Mouse (Mus musculus): ENCODE measurements around the gene Ak7. TPM values are rescaled to one million over a fixed set of nuclear protein-coding genes. Genes with fewer than 3 reads are reported as not detected.

Gene Ak7
- polyA plus RNA-seq, 1 experiment from 2014 or later = 0.19 TPM

GRCm38 (mm10) chr12:105735226-105735888 is 29.6 kb downstream of the Ak7 start:
- WGBS (ENCODE audit: insufficient replicate concordance) = 81% methylated on average over 7 of the region's 7 CpGs
- Histone ChIP-seq H3K4me1 (ENCODE audit: control insufficient read depth, insufficient read depth, low read length) (peaks cover 4% of the 10 kb centered on the region; the same call in 1 of the 2 replicates), H3K36me3 (ENCODE audit: control insufficient read depth, insufficient read depth, low read length) (no peaks in the 10 kb centered on the region), H3K4me3 (ENCODE audit: low read depth, low read length) (no peak overlapping the region), H3K4me2 (no peak overlapping the region), H3K9me3 (replicated peaks; ENCODE audit: control insufficient read depth, low read length) (no peaks in the 10 kb centered on the region), H3K27me3 (ENCODE audit: control insufficient read depth, insufficient read depth, low read length) (no peaks in the 10 kb centered on the region), H3K27ac (ENCODE audit: low read depth, low read length) (no peak overlapping the region), H3K9ac (ENCODE audit: low read depth, low read length) (no peak overlapping the region)
- no peak for ATAC-seq (replicated peaks; ENCODE audit: insufficient number of reproducible peaks, low FRiP score, low TSS enrichment)

- ATAC-seq (replicated peaks; ENCODE audit: insufficient number of reproducible peaks, low FRiP score, low TSS enrichment) = no peak
- 86% methylated on average over 6 of the region's 6 CpGs for WGBS (ENCODE audit: insufficient replicate concordance)
- Histone ChIP-seq H3K9ac (ENCODE audit: low read depth, low read length) (no peak overlapping the region), H3K4me2 (no peak overlapping the region), H3K4me1 (ENCODE audit: control insufficient read depth, insufficient read depth, low read length) (peaks cover 4% of the 10 kb centered on the region; the same call in 1 of the 2 replicates), H3K4me3 (ENCODE audit: low read depth, low read length) (no peak overlapping the region), H3K36me3 (ENCODE audit: control insufficient read depth, insufficient read depth, low read length) (no peaks in the 10 kb centered on the region), H3K27ac (ENCODE audit: low read depth, low read length) (no peak overlapping the region), H3K27me3 (ENCODE audit: control insufficient read depth, insufficient read depth, low read length) (no peaks in the 10 kb centered on the region), H3K9me3 (replicated peaks; ENCODE audit: control insufficient read depth, low read length) (no peaks in the 10 kb centered on the region)
Observed at GRCm38 (mm10) chr12:105735889-105736251, 30.1 kb downstream of the Ak7 start.

GRCm38 (mm10) chr12:105738316-105739096 is 32.7 kb downstream of the Ak7 start:
- no peaks in the 10 kb centered on the region for H3K36me3 ChIP-seq (ENCODE audit: control insufficient read depth, insufficient read depth, low read length)
- ATAC-seq (replicated peaks; ENCODE audit: insufficient number of reproducible peaks, low FRiP score, low TSS enrichment) = no peak
- no peaks in the 10 kb centered on the region for H3K9me3 ChIP-seq (replicated peaks; ENCODE audit: control insufficient read depth, low read length)
- no peak overlapping the region for H3K4me2 ChIP-seq
- H3K4me1 ChIP-seq (ENCODE audit: control insufficient read depth, insufficient read depth, low read length) = peaks cover 8% of the 10 kb centered on the region; the same call in 1 of the 2 replicates
- no peak overlapping the region for H3K9ac ChIP-seq (ENCODE audit: low read depth, low read length)
- WGBS (ENCODE audit: insufficient replicate concordance) = 60% methylated on average over 15 of the region's 15 CpGs
- no peaks in the 10 kb centered on the region for H3K27me3 ChIP-seq (ENCODE audit: control insufficient read depth, insufficient read depth, low read length)
- no peak overlapping the region for H3K4me3 ChIP-seq (ENCODE audit: low read depth, low read length)
- no peak overlapping the region for H3K27ac ChIP-seq (ENCODE audit: low read depth, low read length)

- no peaks in the 10 kb centered on the region for H3K36me3 ChIP-seq (ENCODE audit: control insufficient read depth, insufficient read depth, low read length)
- no peaks in the 10 kb centered on the region for H3K27me3 ChIP-seq (ENCODE audit: control insufficient read depth, insufficient read depth, low read length)
- no peak for ATAC-seq (replicated peaks; ENCODE audit: insufficient number of reproducible peaks, low FRiP score, low TSS enrichment)
- 91% methylated on average over 8 of the region's 8 CpGs for WGBS (ENCODE audit: insufficient replicate concordance)
- no peak overlapping the region for H3K4me2 ChIP-seq
- H3K27ac ChIP-seq (ENCODE audit: low read depth, low read length) = no peak overlapping the region
- H3K9me3 ChIP-seq (replicated peaks; ENCODE audit: control insufficient read depth, low read length) = no peaks in the 10 kb centered on the region
- no peak overlapping the region for H3K9ac ChIP-seq (ENCODE audit: low read depth, low read length)
- H3K4me3 ChIP-seq (ENCODE audit: low read depth, low read length) = no peak overlapping the region
- peaks cover 8% of the 10 kb centered on the region; the same call in 1 of the 2 replicates for H3K4me1 ChIP-seq (ENCODE audit: control insufficient read depth, insufficient read depth, low read length)
Observed at GRCm38 (mm10) chr12:105739656-105740055, 33.9 kb downstream of the Ak7 start.

- Histone ChIP-seq H3K27me3 (ENCODE audit: control insufficient read depth, insufficient read depth, low read length) (no peaks in the 10 kb centered on the region), H3K36me3 (ENCODE audit: control insufficient read depth, insufficient read depth, low read length) (no peaks in the 10 kb centered on the region), H3K9me3 (replicated peaks; ENCODE audit: control insufficient read depth, low read length) (no peaks in the 10 kb centered on the region), H3K4me2 (no peak overlapping the region), H3K4me1 (ENCODE audit: control insufficient read depth, insufficient read depth, low read length) (0 out of 2 replicates have a peak, but pooled peaks cover 3% of the 10 kb centered on the region), H3K9ac (ENCODE audit: low read depth, low read length) (no peak overlapping the region), H3K27ac (ENCODE audit: low read depth, low read length) (no peak overlapping the region), H3K4me3 (ENCODE audit: low read depth, low read length) (no peak overlapping the region)
- WGBS (ENCODE audit: insufficient replicate concordance) = 81% methylated on average over 5 of the region's 5 CpGs
- ATAC-seq (replicated peaks; ENCODE audit: insufficient number of reproducible peaks, low FRiP score, low TSS enrichment) = no peak
Observed at GRCm38 (mm10) chr12:105748114-105748513, 42.3 kb downstream of the Ak7 start.

- WGBS (ENCODE audit: insufficient replicate concordance) = 92% methylated on average over 10 of the region's 10 CpGs
Observed at GRCm38 (mm10) chr12:105753813-105754212, 48.0 kb downstream of the Ak7 start.

GRCm38 (mm10) chr12:105757816-105758497 is 52.2 kb downstream of the Ak7 start:
- H3K9ac ChIP-seq (ENCODE audit: low read depth, low read length) = no peak overlapping the region
- no peak overlapping the region for H3K4me2 ChIP-seq
- H3K4me1 ChIP-seq (ENCODE audit: control insufficient read depth, insufficient read depth, low read length) = peaks cover 9% of the 10 kb centered on the region; the same call in 1 of the 2 replicates

More at GRCm38 (mm10) chr12:105753813-105754212, 48.0 kb downstream of the Ak7 start:
- Histone ChIP-seq H3K9me3 (replicated peaks; ENCODE audit: control insufficient read depth, low read length) (no peaks in the 10 kb centered on the region; the same call in 1 of the 2 replicates), H3K36me3 (ENCODE audit: control insufficient read depth, insufficient read depth, low read length) (no peaks in the 10 kb centered on the region), H3K4me1 (ENCODE audit: control insufficient read depth, insufficient read depth, low read length) (peaks cover 8% of the 10 kb centered on the region; the same call in 1 of the 2 replicates), H3K9ac (ENCODE audit: low read depth, low read length) (no peak overlapping the region), H3K27me3 (ENCODE audit: control insufficient read depth, insufficient read depth, low read length) (no peaks in the 10 kb centered on the region), H3K4me3 (ENCODE audit: low read depth, low read length) (no peak overlapping the region), H3K4me2 (no peak overlapping the region), H3K27ac (ENCODE audit: low read depth, low read length) (no peak overlapping the region)
- ATAC-seq (replicated peaks; ENCODE audit: insufficient number of reproducible peaks, low FRiP score, low TSS enrichment) = no peak

GRCm38 (mm10) chr12:105758911-105759310 is 53.1 kb downstream of the Ak7 start:
- peaks cover 9% of the 10 kb centered on the region; the same call in 1 of the 2 replicates for H3K4me1 ChIP-seq (ENCODE audit: control insufficient read depth, insufficient read depth, low read length)
- no peaks in the 10 kb centered on the region for H3K27me3 ChIP-seq (ENCODE audit: control insufficient read depth, insufficient read depth, low read length)
- no peak overlapping the region for H3K4me2 ChIP-seq
- H3K4me3 ChIP-seq (ENCODE audit: low read depth, low read length) = no peak overlapping the region
- no peaks in the 10 kb centered on the region; the same call in 1 of the 2 replicates for H3K9me3 ChIP-seq (replicated peaks; ENCODE audit: control insufficient read depth, low read length)
- no peak for ATAC-seq (replicated peaks; ENCODE audit: insufficient number of reproducible peaks, low FRiP score, low TSS enrichment)
- H3K9ac ChIP-seq (ENCODE audit: low read depth, low read length) = no peak overlapping the region
- H3K27ac ChIP-seq (ENCODE audit: low read depth, low read length) = no peak overlapping the region
- H3K36me3 ChIP-seq (ENCODE audit: control insufficient read depth, insufficient read depth, low read length) = no peaks in the 10 kb centered on the region
- 84% methylated on average over 2 of the region's 2 CpGs for WGBS (ENCODE audit: insufficient replicate concordance)

More at GRCm38 (mm10) chr12:105757816-105758497, 52.2 kb downstream of the Ak7 start:
- no peak overlapping the region for H3K4me3 ChIP-seq (ENCODE audit: low read depth, low read length)
- ATAC-seq (replicated peaks; ENCODE audit: insufficient number of reproducible peaks, low FRiP score, low TSS enrichment) = peak; percentile 83
- H3K36me3 ChIP-seq (ENCODE audit: control insufficient read depth, insufficient read depth, low read length) = no peaks in the 10 kb centered on the region
- WGBS (ENCODE audit: insufficient replicate concordance) = 34% methylated on average over 15 of the region's 15 CpGs
- H3K27ac ChIP-seq (ENCODE audit: low read depth, low read length) = no peak overlapping the region
- no peaks in the 10 kb centered on the region for H3K27me3 ChIP-seq (ENCODE audit: control insufficient read depth, insufficient read depth, low read length)
- no peaks in the 10 kb centered on the region; the same call in 1 of the 2 replicates for H3K9me3 ChIP-seq (replicated peaks; ENCODE audit: control insufficient read depth, low read length)

Data from heart, embryonic 11.5 days (tissue).